Mouse (Mus musculus): ENCODE data around the gene Mark4.

- TF ChIP-seq POLR2A (IDR thresholded peaks at IDR 0.05; ENCODE audit: control insufficient read depth, low read depth, low read length) = no peak
- no peak for TF ChIP-seq CTCF (IDR thresholded peaks at IDR 0.05; ENCODE audit: control insufficient read depth, insufficient read depth, insufficient replicate concordance, low read depth, low read length)
Measured at GRCm38 (mm10) chr7:19420121-19420520, 38.5 kb downstream of the Mark4 start.
